In the genomic region with DNA sequence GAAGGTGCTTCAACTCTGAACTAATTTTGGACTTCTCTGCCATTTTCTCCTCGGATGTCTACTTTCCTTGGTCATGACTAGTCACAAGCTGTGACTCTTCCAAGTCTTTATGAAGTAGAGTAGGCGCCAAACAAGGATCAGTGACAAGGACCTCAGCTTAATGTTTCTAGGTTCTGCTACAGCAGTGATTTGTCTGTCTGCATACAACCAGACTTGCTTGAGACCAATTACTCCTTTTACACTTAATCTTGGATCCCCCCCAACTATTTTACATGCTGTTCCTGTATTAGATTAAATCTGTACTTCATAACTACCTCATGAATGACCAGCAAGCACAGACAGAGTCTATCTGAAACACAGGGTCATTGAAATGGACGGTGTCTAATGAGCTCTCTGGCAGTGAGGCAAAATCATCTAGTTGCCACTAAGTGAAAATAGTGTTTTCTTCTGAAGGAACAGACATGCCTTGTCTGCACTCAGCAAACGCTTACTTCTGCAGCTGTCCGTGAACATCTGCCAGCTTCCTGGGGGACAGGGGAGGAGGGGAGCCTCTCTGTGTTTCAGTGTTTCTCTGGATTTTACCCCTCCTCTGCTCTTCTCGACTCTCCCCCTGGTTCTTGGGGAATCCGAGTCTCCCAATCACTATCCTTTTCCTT, we compare ENCODE assay signal across 14 mouse cellular contexts.
DNase-seq lines count a peak whose midpoint lies in the region; ATAC-seq and TF ChIP-seq lines count a peak whose summit lies in the region.
"Had no signal": no experiment of that assay in that cellular context is flagged by ENCODE, and none has a peak within 500 bp of the region (broad histone marks: within the 10 kb centered on the region; RNA-seq: fewer than 3 reads in every experiment).

No protein-coding gene starts in this region.

- DNase-seq in cerebellum, postnatal 10 days, result peak; percentile 17 to 49
- no peak for DNase-seq in cerebellum, adult 9-10 months
- DNase-seq in hindbrain, postnatal 0 days (ENCODE audit: low spot score), result peak; percentile 38
- peak; percentile 75 for DNase-seq in lung, postnatal 10 days
- no peak for DNase-seq in lung, adult 2 months
- DNase-seq in layer of hippocampus, postnatal 36 days, result peak; percentile 16 to 18
- DNase-seq in thymus, postnatal 36 days, result no peak
- DNase-seq: kidney, adult 9 months had no signal

- H3K4me3 ChIP-seq in hindbrain, postnatal 0 days (ENCODE audit: low read length), result no peak overlapping the region
- no peak overlapping the region for H3K4me3 ChIP-seq in hindbrain, embryonic 12.5 days
- H3K4me3 ChIP-seq in lung, adult 2 months (replicated peaks; ENCODE audit: extremely low read depth, low read depth, low read length), result no peak overlapping the region
- H3K4me3 ChIP-seq: embryonic facial prominence, embryonic 12.5 days; hindbrain, embryonic 13.5 days; stomach, embryonic 15.5 days had no signal

- H3K4me2 ChIP-seq in hindbrain, postnatal 0 days (ENCODE audit: low read depth, low read length), result no peak overlapping the region
- no peak overlapping the region for H3K4me2 ChIP-seq in hindbrain, embryonic 12.5 days (replicated peaks)
- H3K4me2 ChIP-seq: embryonic facial prominence, embryonic 12.5 days; hindbrain, embryonic 13.5 days; stomach, embryonic 15.5 days had no signal

- no peaks in the 10 kb centered on the region for H3K36me3 ChIP-seq in hindbrain, postnatal 0 days (ENCODE audit: insufficient read depth, low read length)
- H3K36me3 ChIP-seq in hindbrain, embryonic 12.5 days, result no peaks in the 10 kb centered on the region
- H3K36me3 ChIP-seq: embryonic facial prominence, embryonic 12.5 days; hindbrain, embryonic 13.5 days; stomach, embryonic 15.5 days had no signal

- H3K4me1 ChIP-seq in hindbrain, postnatal 0 days (ENCODE audit: insufficient read depth, low read length), result no peaks in the 10 kb centered on the region
- H3K4me1 ChIP-seq in hindbrain, embryonic 12.5 days, result no peaks in the 10 kb centered on the region
- peaks cover 27% of the 10 kb centered on the region for H3K4me1 ChIP-seq in lung, adult 2 months (ENCODE audit: control insufficient read depth, insufficient read depth, low read length)
- H3K4me1 ChIP-seq: hindbrain, embryonic 13.5 days; stomach, embryonic 15.5 days had no signal

- 64% methylated on average over 7 of the region's 7 CpGs for WGBS in hindbrain, postnatal 0 days
- WGBS in hindbrain, embryonic 12.5 days, result 80% methylated on average over 7 of the region's 7 CpGs
- WGBS in lung, adult 2 months, result 54% methylated on average over 7 of the region's 7 CpGs

- no peak overlapping the region for H3K9ac ChIP-seq in hindbrain, postnatal 0 days (replicated peaks; ENCODE audit: low read length)
- H3K9ac ChIP-seq in hindbrain, embryonic 12.5 days, result no peak overlapping the region
- H3K9ac ChIP-seq: embryonic facial prominence, embryonic 12.5 days; hindbrain, embryonic 13.5 days; stomach, embryonic 15.5 days had no signal

- no peaks in the 10 kb centered on the region for H3K27me3 ChIP-seq in hindbrain, postnatal 0 days (ENCODE audit: insufficient read depth, low read length)
- no peaks in the 10 kb centered on the region for H3K27me3 ChIP-seq in hindbrain, embryonic 12.5 days
- H3K27me3 ChIP-seq: embryonic facial prominence, embryonic 12.5 days; hindbrain, embryonic 13.5 days; stomach, embryonic 15.5 days had no signal

- TF ChIP-seq POLR2A in lung, adult 2 months (IDR thresholded peaks at IDR 0.05; ENCODE audit: borderline replicate concordance, extremely low read depth, low read depth, low read length), result no peak

- no peaks in the 10 kb centered on the region for H3K9me3 ChIP-seq in hindbrain, postnatal 0 days (ENCODE audit: low read length)
- no peaks in the 10 kb centered on the region for H3K9me3 ChIP-seq in hindbrain, embryonic 12.5 days (replicated peaks)
- H3K9me3 ChIP-seq: embryonic facial prominence, embryonic 12.5 days; hindbrain, embryonic 13.5 days; stomach, embryonic 15.5 days had no signal

- peak; percentile 59 for ATAC-seq in hindbrain, postnatal 0 days
- ATAC-seq in hindbrain, embryonic 12.5 days (ENCODE audit: low FRiP score), result no peak
- ATAC-seq: forebrain, embryonic 14.5 days; midbrain, embryonic 16.5 days had no signal

- H3K27ac ChIP-seq in hindbrain, postnatal 0 days, result no peak overlapping the region
- H3K27ac ChIP-seq in hindbrain, embryonic 12.5 days, result no peak overlapping the region
- H3K27ac ChIP-seq: embryonic facial prominence, embryonic 12.5 days; hindbrain, embryonic 13.5 days; stomach, embryonic 15.5 days had no signal

- TF ChIP-seq CTCF in hindbrain, postnatal 0 days (IDR thresholded peaks at IDR 0.05; ENCODE audit: low read depth), result no peak
- TF ChIP-seq CTCF in lung, adult 2 months (IDR thresholded peaks at IDR 0.05; ENCODE audit: insufficient read depth, low read length), result no peak

Comparison
In these comparisons a context has a peak if more than half of its experiments do, and no peak if none do; other contexts are left out.
1. DNase-seq: peak in cerebellum, postnatal 10 days (2 of 2), hindbrain, postnatal 0 days (single experiment), lung, postnatal 10 days (single experiment) and layer of hippocampus, postnatal 36 days (2 of 2); none in cerebellum, adult 9-10 months (single experiment), lung, adult 2 months (single experiment) and thymus, postnatal 36 days (0 of 2).